Mouse (Mus musculus): ENCODE measurements at regions not wholly inside any gene's neighbourhood (a gene's known extent, or its start where the extent isn't known, plus 50 kb on each side); places are given as distances from the start of the nearest gene placed in this dataset.

GRCm38 (mm10) chr3:91416137-91416536, 325.5 kb upstream of the 9130204L05Rik start:
- ATAC-seq (no peak), DNase-seq (ENCODE audit: low spot score) (peak; percentile 2)
- no peaks in the 10 kb centered on the region for H3K27me3 ChIP-seq (replicated peaks; ENCODE audit: control insufficient read depth, insufficient read depth, low read length)
- no peak overlapping the region for H3K4me3 ChIP-seq (ENCODE audit: low read depth, low read length)
- H3K9ac ChIP-seq (ENCODE audit: low read length): no peak overlapping the region
- peaks cover 7% of the 10 kb centered on the region; the same call in 1 of the 2 replicates for H3K9me3 ChIP-seq (replicated peaks; ENCODE audit: control insufficient read depth, low read length)
- no peak overlapping the region for H3K27ac ChIP-seq (ENCODE audit: low read depth, low read length)
- no peak overlapping the region for H3K4me2 ChIP-seq (ENCODE audit: low read length)
- H3K36me3 ChIP-seq (ENCODE audit: control insufficient read depth, insufficient read depth, low read length): no peaks in the 10 kb centered on the region
- WGBS: 42% methylated on average over 3 of the region's 3 CpGs
- H3K4me1 ChIP-seq (ENCODE audit: control insufficient read depth, insufficient read depth, low read length): no peaks in the 10 kb centered on the region
